Mouse (Mus musculus) cortical plate, adult 2 months (tissue): ENCODE measurements around the gene Diablo.

ENCODE experiments used
- CTCF ChIP-seq: fragments of 200-500 bp; IDR thresholded peaks from 2 replicates; pipeline ENCODE4 v1.5.1; 2011; ENCODE audit warnings: mild to moderate bottlenecking, control low read depth, low read length; ENCODE audit not compliant: insufficient read depth; ENCODE audit errors: extremely low read depth
- POLR2A ChIP-seq: fragments of 200-500 bp; IDR thresholded peaks from 2 replicates; pipeline ENCODE4 v1.6.1; 2011; ENCODE audit warnings: mild to moderate bottlenecking, low read length, control low read depth; ENCODE audit not compliant: insufficient read depth; ENCODE audit errors: extremely low read depth

GRCm38 (mm10) chr5:123508921-123509320 is 15.1 kb downstream of the Diablo start:
- TF ChIP-seq POLR2A (no peak), CTCF (no peak)
